Comparison of ENCODE assay signal across 1 mouse cellular context in genomic region chr1:54925971-54926771, GRCm38 (mm10).
TF ChIP-seq lines count a peak whose summit lies in the region.

TSS of gene Ankrd44 (minus strand) at chr1:54926387.

TF ChIP-seq in CH12.LX, 34 proteins besides CTCF, POLR2A, EP300 and RAD21 (continued from another document):
- no peak for TF ChIP-seq PAX5 (IDR thresholded peaks at IDR 0.05; ENCODE audit: low read length)
- peak; percentile 92 for TF ChIP-seq ELF1 (IDR thresholded peaks at IDR 0.05; ENCODE audit: low read depth, low read length)
